Mouse (Mus musculus): Measurements from ENCODE around the gene Lrfn3.

GRCm38 (mm10) chr7:30325364-30325763, 37.2 kb downstream of the Lrfn3 start:
- TF ChIP-seq EP300 (IDR thresholded peaks at IDR 0.05; ENCODE audit: low read depth) (no peak), CTCF (IDR thresholded peaks at IDR 0.05; ENCODE audit: low read depth) (peak; percentile 82)

All from liver, postnatal 0 days (tissue).